Mouse (Mus musculus) CD4-positive, CD25-positive, alpha-beta regulatory T cell, adult 4 months (primary cell): ENCODE measurements around the gene Hoxc11. TPM values are rescaled to one million over a fixed set of nuclear protein-coding genes. Genes with fewer than 3 reads are reported as not detected.
A peak's percentile ranks its signal among the peaks of the same experiment; 100 is the strongest.

ENCODE experiments used
- ATAC-seq: one replicate; pipeline ENCODE4 v1.8.0; 2017
- polyA plus RNA-seq, 2 experiments: library from polyadenylated mRNA; unstranded; fragments of 100-300 nt; shearing (Covaris generic); gene quantifications; one replicate each; pipeline ENCODE4 v1.2.1; 2017

Gene Hoxc11
- polyA plus RNA-seq, 2 experiments from 2014 or later: not detected

DNA sequence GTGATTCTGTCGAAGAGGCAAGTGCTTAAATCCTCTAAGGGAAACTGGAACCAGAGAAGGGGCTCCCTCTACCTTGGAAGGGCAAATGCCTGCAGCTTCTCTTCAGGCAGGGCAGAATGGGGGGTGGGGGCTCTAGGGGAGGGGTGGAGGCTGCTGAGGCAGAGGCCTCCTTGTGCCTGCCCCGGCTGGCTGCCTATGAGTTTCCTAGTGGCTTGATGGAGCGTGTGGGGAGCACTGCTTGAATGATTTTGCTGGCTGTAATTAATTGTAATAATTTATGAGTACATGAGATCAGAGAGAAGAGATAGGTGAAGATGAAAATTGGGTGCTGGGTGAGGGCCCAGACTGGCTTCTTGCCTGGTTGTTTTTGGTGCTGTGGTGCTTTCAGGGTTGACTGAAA is 30.7 kb downstream of the Hoxc11 start:
- ATAC-seq: no peak

DNA sequence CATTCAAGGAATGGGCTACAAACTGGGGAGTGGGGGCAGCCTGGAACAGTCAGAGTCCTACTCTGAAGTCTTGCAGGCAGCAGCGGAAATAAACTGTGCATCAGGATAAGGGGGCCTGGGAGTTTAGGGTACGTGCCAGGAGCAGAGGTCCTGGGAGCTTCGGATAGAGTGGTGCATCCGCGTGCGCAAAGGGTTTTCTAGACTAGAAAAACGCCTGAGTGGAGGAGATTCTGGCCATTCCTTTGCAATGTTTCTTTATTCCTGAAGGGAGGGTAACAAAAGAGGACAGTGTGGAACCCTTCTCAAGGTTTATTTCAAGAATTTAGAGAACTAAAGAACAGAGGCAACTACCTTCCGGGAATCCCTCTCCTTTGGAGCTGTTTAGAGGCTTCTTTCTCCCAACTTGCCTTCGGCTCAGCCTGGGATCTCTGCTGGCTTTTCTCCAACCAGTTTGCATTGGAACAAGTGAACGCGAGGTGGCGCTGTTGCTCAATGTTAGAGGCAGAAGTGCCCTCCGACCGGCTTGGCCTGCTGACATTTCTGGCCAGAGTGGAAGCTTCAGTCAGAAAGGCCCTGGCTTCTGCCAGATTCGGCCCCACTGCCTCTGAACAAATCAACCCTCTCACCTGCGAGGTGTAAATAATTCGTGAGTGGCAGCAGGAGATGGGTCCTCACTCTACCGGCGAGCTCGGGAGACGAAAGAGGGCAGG is 33.1 kb downstream of the Hoxc11 start:
- ATAC-seq: peak; percentile 78

DNA sequence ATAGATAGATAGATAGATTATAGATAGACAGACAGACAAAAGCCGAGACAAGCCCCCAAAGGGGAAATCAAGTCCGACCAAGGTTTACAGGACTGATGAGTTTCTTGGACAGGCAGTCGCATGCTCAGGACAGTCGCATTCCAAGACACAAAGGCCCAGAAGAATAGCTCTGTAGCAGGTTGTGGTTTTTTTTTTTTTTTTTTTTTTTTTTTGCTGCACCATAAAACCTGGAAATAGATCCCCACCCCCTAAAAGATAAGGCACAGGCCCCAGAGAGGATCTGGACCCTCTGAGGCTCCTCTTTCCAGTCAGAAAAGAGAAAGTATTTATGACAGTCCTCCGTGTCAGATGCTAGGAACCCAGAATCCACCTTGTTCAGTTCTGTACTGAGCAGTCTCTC is 33.9 kb downstream of the Hoxc11 start:
- ATAC-seq: no peak

DNA sequence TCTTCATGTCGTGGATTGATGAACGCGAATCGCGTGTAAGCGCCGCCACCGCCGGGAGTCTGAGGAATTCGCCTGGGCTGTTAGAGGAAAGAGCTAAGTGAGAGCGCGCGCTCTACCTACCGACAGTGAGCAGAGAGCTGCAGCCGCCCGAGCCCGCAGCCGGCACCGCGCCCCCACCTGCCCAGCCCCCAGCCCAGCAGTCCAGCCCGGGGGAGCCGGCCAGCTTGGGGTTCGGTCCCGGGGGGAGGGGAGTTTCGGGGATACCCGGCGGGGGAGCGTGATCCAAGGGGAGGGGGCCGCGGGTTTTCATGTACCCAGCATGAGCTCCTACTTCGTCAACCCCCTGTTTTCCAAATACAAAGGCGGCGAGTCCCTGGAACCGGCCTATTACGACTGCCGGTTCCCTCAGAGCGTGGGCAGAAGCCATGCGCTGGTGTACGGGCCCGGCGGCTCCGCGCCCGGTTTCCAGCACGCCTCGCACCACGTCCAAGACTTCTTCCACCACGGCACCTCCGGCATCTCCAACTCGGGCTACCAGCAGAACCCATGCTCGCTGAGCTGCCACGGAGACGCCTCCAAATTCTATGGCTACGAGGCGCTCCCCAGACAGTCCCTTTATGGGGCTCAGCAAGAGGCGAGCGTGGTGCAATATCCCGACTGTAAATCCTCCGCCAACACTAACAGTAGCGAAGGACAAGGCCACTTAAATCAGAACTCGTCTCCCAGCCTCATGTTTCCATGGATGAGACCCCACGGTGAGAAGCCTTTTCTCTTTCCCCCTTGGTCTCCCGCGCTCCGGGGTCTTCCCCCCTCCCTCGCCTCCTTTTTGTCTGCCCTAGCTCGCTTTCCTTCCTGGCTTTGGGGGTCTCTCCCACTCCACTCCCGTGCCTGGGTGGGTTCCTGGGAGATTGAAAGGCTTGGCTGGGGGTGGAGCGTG is 36.5 kb downstream of the Hoxc11 start, which contains the start of gene Hoxc8:
TSS of gene Hoxc8 (plus strand) at position 147 of the 937 bp plus-strand sequence.
- ATAC-seq: no peak

DNA sequence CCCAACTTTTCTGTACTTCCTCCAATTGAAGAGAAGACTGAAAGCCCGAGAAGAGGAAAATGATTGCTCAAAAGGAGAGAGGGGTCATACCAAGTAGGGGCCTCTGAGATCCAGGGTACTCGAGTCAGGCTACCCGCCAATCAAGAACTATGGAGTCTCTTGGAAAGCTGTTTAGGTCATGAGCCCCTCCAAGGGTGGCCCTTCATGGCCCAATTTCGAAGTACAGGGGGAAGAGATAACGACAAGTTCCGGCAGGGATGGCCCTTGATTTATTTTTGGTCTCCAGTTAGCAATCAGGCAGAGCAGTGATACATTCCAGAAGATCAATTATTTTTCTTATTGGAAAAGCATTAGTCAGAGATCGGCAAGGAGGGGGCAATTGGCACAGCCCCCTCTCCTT is 37.6 kb downstream of the Hoxc11 start:
- ATAC-seq: no peak

DNA sequence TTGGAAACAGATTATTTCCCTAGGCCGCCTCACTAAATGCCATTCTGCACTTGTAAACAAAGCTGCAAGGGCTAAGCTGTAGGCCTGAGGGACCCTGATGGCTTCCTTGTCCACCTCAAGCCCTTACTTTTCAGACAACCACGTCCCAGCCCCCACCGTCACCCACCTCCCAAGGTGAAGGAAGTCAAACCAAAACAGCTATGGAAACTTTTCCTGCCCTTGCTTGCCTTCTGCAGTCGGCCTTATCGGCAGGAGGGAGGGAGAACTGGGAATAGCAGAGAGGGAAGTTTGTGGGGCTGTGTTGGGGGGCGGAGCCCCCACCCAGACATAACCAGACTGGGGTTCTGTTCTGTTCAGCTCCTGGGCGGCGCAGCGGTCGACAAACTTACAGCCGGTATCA is 38.0 kb downstream of the Hoxc11 start:
- ATAC-seq: no peak

DNA sequence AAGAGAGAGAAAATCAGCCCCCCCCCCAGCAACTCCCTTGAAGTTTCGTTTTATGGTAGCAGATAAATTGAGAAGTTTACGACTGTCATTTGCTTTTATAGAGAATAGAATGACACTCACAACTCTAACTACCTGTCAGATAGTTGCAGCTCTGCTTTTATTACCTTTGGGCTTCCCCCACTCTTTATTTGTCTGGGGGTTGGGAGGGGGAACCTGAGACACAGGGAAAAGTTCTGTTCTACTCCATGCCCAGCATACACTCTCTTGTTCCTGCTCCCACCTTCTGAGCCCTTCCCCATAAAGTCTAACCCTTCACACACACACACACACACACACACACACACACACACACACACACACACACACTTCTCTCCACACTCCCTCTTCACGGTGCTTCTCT is 38.6 kb downstream of the Hoxc11 start:
- ATAC-seq: no peak

DNA sequence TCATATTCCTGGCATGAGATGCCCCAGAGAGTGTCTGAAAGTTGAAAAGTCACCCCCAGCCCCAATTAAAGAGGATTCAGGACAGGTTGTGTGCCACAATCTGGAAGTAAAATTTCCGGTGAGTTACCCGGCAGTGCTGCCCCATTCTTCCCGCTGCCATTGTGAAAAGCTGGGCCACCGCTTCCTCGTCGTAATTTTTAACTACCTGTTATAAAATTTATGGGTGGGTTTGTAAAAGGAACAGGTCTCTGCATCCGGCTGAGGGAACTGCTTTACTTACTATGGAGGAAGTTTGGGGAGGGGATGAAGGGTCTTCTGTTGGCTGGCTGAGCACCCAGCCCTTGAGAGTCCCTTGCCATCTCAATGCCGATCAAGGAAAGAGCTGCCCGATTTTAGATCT is 42.3 kb downstream of the Hoxc11 start:
- no peak for ATAC-seq

DNA sequence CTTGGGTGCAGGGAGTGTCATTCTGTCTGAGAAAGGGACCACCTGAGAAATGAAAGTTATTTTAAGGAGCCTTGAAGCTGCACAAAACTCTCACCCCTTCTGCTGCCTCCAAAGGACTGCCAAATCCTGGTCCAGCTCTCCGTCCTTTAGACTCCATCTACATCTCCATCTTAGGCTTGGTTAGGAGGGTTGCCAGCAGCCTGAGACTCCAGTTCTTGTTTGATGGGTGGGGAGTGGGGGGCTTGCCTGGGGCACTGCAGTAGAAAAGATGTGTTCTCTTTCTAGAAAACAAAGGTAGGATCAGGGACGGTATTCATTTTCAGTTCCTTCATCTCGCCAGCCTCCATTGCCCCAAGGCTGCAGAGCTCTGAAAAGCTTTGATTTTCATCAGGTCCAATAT is 43.2 kb downstream of the Hoxc11 start:
- no peak for ATAC-seq

DNA sequence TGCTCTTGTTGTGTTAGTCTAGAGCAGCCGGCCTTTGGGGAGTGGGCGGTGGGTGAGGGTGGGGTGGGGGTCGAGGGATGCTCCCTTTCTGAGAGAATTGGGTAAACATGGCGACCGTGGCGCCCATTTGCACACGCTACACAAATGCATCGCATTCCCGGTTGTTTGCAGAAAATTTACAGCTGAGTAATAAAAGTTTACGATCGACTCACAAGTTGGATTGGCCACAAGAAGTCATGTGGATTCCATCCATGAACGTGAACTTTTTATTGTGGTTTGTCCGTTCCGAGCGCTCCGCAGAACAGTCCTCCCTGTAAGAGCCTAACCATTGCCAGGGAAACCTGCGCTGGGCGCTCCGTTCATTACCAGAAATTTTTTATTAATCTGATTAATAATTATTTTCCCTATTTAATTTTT is 43.7 kb downstream of the Hoxc11 start, which contains the start of gene Hoxc6:
TSS of gene Hoxc6 (plus strand) at position 319 of the 417 bp plus-strand sequence.
- ATAC-seq: no peak

DNA sequence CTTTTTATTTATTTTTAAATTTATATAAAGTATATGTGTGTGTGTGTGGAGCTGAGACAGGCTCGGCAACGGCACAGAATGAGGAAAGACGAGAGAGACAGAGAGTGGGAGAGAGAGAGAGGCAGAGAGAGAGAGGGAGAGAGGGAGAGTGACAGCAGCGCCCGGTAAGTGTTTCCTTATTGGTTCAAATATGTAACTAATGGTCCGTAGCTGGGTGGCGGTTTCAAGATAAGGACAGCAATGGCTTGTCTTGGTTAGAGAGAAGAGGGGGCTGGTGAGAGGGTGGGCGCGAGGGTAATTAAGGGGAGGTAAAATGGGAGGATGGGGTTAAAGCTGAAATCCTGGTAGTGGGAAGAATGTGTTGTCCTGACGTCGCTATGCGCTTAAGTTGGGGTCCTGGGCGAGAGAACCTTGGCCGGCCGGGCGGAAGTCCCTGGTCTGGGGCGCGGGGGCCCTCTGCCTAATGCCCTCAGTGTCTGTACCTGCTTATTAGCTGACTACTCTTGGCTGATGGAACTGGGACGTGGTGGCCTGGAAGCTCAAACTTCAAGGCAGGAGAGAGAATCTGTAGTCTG is 44.5 kb downstream of the Hoxc11 start:
- peak; percentile 40 for ATAC-seq

DNA sequence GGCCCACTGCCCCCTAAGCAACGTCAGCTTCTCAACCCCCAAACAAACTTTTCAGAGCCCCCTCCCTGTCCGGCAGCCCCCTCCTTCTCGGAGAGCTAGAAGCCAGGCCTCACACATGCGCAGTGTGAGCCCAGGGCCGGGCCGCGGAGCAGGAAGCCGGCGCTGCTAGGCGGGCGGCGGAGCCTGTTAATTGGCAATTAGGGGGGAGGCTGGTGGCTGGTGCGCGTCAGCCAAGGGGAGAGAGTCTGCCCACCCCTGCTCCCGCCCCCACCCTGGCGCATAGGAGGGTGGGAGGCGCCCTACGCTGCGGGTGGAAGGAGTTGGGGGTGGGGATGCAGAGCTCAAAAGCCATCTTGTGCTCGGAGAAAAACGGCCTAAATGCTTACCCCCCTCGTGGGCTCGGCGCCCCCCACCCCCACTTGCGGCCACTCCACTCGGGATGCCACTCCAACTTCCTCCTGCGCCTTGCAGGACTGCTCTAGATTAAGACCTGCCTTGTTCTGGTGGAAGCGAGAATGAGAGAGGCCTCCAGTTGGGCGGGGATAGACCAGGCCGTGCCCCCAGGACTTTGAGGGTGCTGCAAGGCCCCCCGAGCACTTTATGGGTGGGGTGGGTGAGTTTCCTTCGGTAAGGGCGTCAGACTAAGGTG is 45.1 kb downstream of the Hoxc11 start:
- peak; percentile 89 for ATAC-seq

DNA sequence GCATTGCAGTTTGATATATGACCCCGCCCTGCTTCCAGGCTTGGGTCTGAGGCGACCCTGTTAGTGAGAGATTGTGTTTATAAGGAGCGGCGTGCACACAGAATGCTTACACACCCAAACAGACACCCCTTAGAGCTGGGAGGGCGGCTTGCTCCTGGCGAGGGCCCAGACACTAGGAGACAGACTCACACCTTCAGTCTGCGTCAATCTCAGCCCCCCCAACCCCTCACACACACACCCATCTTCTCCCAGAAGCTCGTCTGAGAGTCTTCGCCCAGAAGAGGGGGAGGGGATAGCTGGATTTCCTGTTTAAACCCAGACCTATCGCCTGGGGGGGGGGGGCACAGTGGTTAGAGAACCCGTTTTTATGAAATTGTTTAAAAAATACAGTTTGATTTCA is 45.7 kb downstream of the Hoxc11 start:
- no peak for ATAC-seq

DNA sequence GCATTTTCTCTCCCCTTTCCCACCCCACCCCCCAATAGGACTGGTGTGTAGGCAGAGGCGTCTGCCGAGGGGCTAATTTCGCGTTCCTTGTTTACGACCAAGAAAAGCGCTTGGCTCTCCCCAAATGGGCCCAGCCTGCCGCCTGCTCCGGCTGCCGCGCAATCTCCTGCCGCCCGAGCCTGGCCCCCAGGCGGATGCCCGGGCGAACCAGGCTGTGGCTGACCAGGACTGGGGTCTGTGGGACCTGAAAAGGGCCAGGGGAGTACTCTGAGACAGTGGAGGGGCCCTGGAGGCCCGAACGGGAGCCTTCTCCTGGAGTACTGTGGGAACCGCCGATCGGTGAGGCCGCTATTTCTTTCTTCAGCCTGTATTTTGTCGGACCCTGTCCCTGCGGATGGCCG is 46.3 kb downstream of the Hoxc11 start:
- ATAC-seq: no peak

DNA sequence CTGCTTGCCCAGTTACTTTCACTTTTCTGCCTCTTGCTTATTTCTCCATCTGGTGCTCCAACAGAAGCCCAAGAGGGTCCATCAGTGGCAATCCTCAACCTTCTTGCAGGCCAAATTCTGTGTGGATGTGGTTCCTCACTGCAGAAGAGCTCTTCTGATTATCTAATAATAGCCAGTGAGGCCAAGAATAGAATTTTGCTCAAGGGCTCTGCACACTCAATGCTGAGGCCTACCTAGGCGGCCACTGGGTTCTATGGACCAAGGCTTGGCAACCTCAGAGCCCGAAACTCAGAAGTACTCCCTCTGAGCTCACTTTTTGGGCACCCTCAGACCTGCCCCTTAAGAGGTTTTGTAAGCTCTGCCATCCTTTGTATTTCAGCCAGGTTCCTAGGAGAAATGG is 47.1 kb downstream of the Hoxc11 start:
- ATAC-seq: no peak

DNA sequence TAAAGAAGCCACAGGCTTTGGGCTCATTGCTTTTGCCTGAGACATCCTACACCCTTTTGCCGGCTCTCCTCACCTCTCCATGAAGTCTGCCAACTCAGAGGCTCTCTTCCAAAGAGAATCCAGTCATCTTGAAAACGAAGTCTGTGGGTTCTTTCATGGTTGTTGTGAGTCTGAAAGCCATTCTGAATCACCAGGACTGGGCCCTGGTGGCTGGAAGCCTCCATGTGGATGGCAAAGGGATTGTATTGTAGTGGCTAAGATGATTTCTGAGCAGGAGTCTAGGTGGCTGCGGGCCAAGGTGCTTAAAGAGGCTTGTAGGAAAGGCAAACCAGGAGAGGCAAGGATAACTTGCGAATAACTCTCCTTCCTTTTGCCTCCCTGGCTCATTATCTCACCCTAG is 47.9 kb downstream of the Hoxc11 start:
- no peak for ATAC-seq

DNA sequence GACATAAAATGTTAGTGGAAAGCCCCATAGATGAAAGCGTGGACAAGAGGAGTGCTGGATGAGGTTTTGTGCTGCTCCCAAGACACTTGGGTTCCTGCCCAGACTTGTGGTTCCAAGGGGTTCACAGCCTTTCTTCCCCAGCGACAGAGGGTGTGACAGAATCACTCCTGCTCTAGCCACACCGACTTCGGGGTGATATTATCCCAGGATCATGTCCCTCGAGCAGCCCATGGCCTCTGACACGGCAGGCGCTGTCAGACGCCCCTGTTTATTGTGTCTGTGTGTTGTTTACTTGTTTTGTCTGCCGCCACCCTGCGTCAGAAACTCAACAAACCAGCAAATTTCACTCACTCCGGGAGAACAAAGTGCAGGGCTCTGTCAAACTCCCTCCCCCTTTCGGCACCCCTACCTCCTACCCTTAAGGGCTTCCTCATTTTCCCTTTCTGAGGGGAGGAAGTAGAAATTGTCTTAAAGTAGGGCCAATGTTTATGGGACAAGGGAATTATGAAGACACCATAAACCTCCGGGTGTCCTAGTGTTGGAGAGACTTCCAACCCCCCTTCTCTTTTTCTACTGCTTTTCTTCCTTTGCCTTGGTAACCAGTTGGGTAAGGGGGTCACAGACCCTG is 48.7 kb downstream of the Hoxc11 start:
- ATAC-seq: no peak

DNA sequence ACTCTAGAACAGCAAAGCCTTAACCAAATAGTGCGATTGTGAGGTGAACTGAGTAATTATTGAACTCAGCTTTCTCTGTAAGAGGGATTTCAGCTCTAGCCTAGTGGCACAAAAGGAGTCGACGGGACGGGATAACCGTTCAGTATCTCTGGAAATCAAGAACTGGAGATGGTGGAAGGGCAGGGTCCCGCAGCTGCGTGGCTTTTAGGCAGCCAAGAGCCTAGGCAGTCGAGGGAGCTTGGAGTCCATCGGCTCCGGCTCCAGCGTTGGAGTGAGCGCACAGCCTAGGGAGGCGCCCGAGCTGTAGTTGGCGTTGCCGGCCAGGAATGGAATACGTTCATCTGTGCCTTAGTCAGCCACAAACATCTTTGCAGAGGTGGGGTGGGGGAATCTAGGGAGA is 51.1 kb downstream of the Hoxc11 start:
- ATAC-seq: no peak

DNA sequence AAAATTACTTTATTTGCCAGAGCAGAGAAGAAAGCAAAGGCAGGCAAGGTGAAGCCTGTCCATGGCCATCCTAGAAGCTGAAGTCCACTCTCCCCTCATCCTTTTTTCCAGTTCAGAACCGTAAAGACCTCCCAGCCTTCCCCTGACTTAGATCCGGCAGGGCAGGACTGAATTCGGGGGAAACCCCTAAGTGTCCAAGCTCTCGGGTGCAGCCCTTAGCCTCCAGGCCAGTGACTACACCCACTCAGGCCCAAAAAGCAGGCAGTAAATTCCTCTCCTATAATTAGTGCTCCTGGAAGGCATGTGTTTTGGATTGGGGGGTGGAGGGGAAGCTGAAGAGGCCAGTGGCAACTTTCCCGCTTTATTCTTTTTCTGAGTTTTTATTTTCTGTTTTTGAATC is 51.6 kb downstream of the Hoxc11 start:
- ATAC-seq: no peak

DNA sequence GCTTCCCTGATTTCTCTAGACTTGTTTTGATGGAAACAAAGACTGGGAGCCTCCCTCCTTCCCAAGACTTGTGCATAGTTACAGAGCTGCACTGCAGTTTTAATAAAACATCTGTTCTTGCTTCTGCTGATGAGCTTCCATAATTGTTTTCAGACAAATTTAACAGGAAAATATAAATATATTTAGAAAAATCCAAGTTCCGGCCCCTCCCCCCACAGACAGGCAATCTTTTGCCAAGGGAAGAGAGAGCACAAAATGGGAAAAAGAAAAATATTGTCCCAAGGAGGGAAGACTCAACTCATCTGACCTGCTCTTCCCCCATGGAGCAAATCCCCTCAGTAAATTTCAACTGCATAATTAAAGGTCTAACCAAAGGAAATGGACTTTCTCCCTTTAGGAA is 52.1 kb downstream of the Hoxc11 start:
- ATAC-seq: no peak
